Mouse (Mus musculus): ENCODE measurements around the gene Mlf2. TPM values are rescaled to one million over a fixed set of nuclear protein-coding genes. Genes with fewer than 3 reads are reported as not detected.

Gene Mlf2
- polyA plus RNA-seq, 1 experiment from 2014 or later: 435 TPM

DNA sequence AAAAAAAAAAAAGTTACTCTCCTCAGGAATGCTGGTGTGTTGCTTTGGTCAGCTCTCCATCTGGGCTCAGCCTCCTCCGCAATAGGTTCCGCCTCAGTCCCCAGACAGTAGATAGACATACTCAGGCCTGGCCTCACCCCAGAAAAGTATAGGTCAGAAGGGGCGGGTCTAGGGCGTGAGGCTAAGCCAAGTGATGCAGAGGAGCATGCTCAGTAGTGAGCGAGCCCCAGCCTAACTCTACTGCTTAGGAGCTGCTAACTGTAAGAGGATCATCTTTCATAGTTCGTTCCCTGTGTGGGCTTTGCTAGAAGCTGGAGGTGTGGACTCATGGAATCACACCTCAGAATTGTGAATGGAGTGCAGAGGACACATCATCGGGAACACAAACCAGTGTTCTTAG, 7.4 kb downstream of the Mlf2 start:
- H3K27me3 ChIP-seq (ENCODE audit: control insufficient read depth, insufficient read depth, low read length): no peaks in the 10 kb centered on the region
- H3K4me1 ChIP-seq (ENCODE audit: control insufficient read depth, insufficient read depth, low read length): no peaks in the 10 kb centered on the region
- no peak overlapping the region for H3K4me2 ChIP-seq
- peaks cover 29% of the 10 kb centered on the region for H3K36me3 ChIP-seq (ENCODE audit: control insufficient read depth, insufficient read depth, low read length)
- 95% methylated on average over 7 of the region's 7 CpGs for WGBS
- no peak overlapping the region for H3K4me3 ChIP-seq (ENCODE audit: low read depth, low read length)
- no peak overlapping the region for H3K27ac ChIP-seq (ENCODE audit: low read depth, low read length)
- no peak for DNase-seq (ENCODE audit: low spot score, missing footprints)
- no peak overlapping the region for H3K9ac ChIP-seq (ENCODE audit: low read length)
- peak; percentile 22; the same call in 1 of the 2 replicates for ATAC-seq (ENCODE audit: low FRiP score)
- H3K9me3 ChIP-seq (ENCODE audit: control insufficient read depth, low read length): no peaks in the 10 kb centered on the region

DNA sequence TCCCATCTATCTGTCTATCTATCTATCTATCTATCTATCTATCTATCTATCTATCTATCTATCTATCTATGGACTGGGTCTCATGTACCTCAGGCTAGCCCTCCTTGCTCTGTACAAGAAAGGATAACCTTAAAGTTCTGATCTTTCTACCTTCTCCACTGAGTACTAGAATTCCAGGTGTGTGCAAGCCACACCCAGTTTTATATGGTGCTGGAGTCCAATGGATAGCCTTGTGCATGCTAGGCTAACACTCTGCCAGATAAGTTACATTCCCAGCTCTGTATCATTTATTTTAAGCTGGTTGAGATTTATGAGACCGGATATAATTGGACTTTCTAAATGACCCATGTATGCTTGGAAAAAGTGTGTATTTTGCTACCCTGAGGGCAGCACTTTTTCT, 10.5 kb downstream of the Mlf2 start:
- 94% methylated on average over 1 of the region's 1 CpGs for WGBS
- no peak overlapping the region for H3K27ac ChIP-seq (ENCODE audit: low read depth, low read length)
- no peak overlapping the region for H3K9ac ChIP-seq (ENCODE audit: low read length)
- H3K4me1 ChIP-seq (ENCODE audit: control insufficient read depth, insufficient read depth, low read length): no peaks in the 10 kb centered on the region
- no peak for ATAC-seq (ENCODE audit: low FRiP score)
- no peak overlapping the region for H3K4me3 ChIP-seq (ENCODE audit: low read depth, low read length)
- DNase-seq (ENCODE audit: low spot score, missing footprints): no peak
- H3K9me3 ChIP-seq (ENCODE audit: control insufficient read depth, low read length): no peaks in the 10 kb centered on the region
- H3K27me3 ChIP-seq (ENCODE audit: control insufficient read depth, insufficient read depth, low read length): no peaks in the 10 kb centered on the region
- peaks cover 7% of the 10 kb centered on the region for H3K36me3 ChIP-seq (ENCODE audit: control insufficient read depth, insufficient read depth, low read length)
- H3K4me2 ChIP-seq: no peak overlapping the region

DNA sequence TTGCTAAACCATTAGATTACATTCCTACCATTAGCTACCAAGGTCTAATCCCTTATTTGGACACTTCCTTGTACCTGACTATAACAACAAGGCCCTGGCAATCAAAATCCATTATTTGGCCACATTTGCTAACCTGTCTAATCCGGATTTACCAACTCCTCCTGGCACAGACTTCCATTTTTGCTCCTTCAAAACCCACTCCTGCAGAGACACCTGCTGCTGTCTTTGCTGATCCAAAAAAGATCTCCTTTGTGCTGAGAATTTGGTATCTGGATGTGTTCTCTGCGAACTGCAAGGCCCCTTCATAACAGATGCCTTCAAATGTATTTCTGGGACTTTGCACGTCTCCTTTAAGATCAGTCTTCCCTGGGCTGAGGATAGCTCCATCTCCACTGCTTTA, 12.3 kb downstream of the Mlf2 start:
- no peak overlapping the region for H3K27ac ChIP-seq (ENCODE audit: low read depth, low read length)
- DNase-seq (ENCODE audit: low spot score, missing footprints): no peak
- no peaks in the 10 kb centered on the region for H3K36me3 ChIP-seq (ENCODE audit: control insufficient read depth, insufficient read depth, low read length)
- no peaks in the 10 kb centered on the region for H3K9me3 ChIP-seq (ENCODE audit: control insufficient read depth, low read length)
- no peaks in the 10 kb centered on the region for H3K4me1 ChIP-seq (ENCODE audit: control insufficient read depth, insufficient read depth, low read length)
- no peak overlapping the region for H3K9ac ChIP-seq (ENCODE audit: low read length)
- WGBS: 91% methylated on average over 3 of the region's 3 CpGs
- no peak overlapping the region for H3K4me3 ChIP-seq (ENCODE audit: low read depth, low read length)
- no peak overlapping the region for H3K4me2 ChIP-seq
- H3K27me3 ChIP-seq (ENCODE audit: control insufficient read depth, insufficient read depth, low read length): no peaks in the 10 kb centered on the region
- no peak for ATAC-seq (ENCODE audit: low FRiP score)

DNA sequence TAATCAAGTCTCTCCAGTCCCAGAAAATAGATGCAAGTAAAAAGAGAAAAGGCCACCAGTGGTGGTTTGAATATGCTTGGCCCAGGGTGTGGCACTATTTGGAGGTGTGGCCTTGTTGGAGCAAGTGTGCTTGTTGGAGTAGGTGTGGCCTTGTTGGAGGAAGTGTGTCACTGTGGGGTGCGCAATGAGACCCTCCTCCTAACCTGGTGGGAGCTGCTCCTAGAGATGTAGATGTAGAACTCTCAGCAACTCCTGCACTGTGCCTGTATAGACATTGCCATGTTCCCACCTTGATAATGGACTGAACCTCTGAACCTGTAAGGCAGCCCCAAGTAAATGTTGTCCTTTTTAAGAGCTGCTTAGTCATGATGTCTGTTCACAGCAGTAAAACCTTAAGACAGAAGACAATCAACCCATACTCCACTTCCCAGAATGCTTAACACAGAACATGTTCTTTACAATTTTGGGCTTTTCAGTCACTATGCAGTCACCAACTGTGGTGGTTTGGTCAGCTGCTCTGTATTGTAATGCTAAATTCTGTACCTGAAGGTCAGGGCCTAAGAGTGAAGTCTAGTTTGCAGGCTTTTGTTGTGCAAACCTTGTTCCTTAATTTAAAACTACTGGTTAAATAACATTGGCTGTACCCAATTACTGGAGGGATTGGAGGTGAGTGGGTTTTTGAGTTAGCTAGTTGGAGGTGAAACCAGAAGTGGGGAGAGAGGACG, 23.0 kb downstream of the Mlf2 start:
- DNase-seq (ENCODE audit: low spot score, missing footprints) (no peak), ATAC-seq (ENCODE audit: low FRiP score) (no peak)
- no peaks in the 10 kb centered on the region for H3K4me1 ChIP-seq (ENCODE audit: control insufficient read depth, insufficient read depth, low read length)
- H3K9me3 ChIP-seq (ENCODE audit: control insufficient read depth, low read length): no peaks in the 10 kb centered on the region
- H3K4me2 ChIP-seq: no peak overlapping the region
- H3K27me3 ChIP-seq (ENCODE audit: control insufficient read depth, insufficient read depth, low read length): no peaks in the 10 kb centered on the region
- no peak overlapping the region for H3K27ac ChIP-seq (ENCODE audit: low read depth, low read length)
- 88% methylated on average over 2 of the region's 2 CpGs for WGBS
- H3K9ac ChIP-seq (ENCODE audit: low read length): no peak overlapping the region
- H3K4me3 ChIP-seq (ENCODE audit: low read depth, low read length): no peak overlapping the region
- H3K36me3 ChIP-seq (ENCODE audit: control insufficient read depth, insufficient read depth, low read length): peaks cover 7% of the 10 kb centered on the region

DNA sequence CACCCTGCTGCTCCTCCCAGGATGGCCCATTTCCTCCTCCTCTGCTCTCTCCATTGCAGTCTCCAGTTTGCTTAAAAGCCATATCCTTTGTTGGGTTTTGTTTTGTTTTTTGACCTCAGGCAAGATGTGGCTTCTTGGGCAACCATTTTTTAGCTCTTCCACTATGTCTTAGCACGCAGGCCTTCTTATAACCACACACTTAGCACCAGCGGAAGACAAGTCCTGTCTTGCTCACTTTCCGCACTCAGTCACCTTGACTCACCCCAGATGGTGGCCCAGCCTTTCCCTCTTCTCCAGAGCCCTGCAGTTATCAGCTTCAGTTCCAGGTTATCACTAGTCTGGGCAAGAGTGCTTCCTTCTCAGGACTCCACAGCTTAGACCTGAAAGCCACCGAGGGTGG, 24.0 kb downstream of the Mlf2 start:
- Histone ChIP-seq H3K4me2 (no peak overlapping the region), H3K4me3 (ENCODE audit: low read depth, low read length) (no peak overlapping the region), H3K36me3 (ENCODE audit: control insufficient read depth, insufficient read depth, low read length) (peaks cover 9% of the 10 kb centered on the region), H3K4me1 (ENCODE audit: control insufficient read depth, insufficient read depth, low read length) (no peaks in the 10 kb centered on the region), H3K9ac (ENCODE audit: low read length) (no peak overlapping the region), H3K27ac (ENCODE audit: low read depth, low read length) (no peak overlapping the region), H3K9me3 (ENCODE audit: control insufficient read depth, low read length) (no peaks in the 10 kb centered on the region), H3K27me3 (ENCODE audit: control insufficient read depth, insufficient read depth, low read length) (no peaks in the 10 kb centered on the region)
- DNase-seq (ENCODE audit: low spot score, missing footprints) (no peak), ATAC-seq (ENCODE audit: low FRiP score) (no peak)
- WGBS: 98% methylated on average over 4 of the region's 4 CpGs

DNA sequence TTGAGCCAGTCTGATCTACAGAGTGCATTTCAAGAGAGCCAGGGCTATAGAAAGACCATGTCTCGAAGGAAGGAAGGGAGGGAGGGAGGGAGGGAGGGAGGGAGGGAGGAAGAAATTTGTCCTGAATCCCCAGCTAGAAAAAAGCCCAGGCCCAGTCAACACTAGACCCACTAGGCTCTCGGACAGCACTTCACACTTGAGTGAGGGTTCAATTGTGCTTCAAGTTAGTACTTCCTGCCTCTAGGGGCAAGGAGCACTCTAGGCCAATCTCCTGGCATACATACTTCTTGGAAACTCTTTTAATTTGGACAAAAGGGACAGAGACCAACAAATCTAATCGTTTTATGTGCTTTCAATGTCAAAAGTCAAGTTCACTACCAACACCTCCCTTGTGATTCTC, 26.9 kb downstream of the Mlf2 start:
- DNase-seq (ENCODE audit: low spot score, missing footprints) (no peak), ATAC-seq (ENCODE audit: low FRiP score) (no peak)
- Histone ChIP-seq H3K9me3 (ENCODE audit: control insufficient read depth, low read length) (no peaks in the 10 kb centered on the region), H3K9ac (ENCODE audit: low read length) (no peak overlapping the region), H3K27ac (ENCODE audit: low read depth, low read length) (no peak overlapping the region), H3K4me1 (ENCODE audit: control insufficient read depth, insufficient read depth, low read length) (no peaks in the 10 kb centered on the region), H3K4me2 (no peak overlapping the region), H3K36me3 (ENCODE audit: control insufficient read depth, insufficient read depth, low read length) (peaks cover 15% of the 10 kb centered on the region), H3K4me3 (ENCODE audit: low read depth, low read length) (no peak overlapping the region), H3K27me3 (ENCODE audit: control insufficient read depth, insufficient read depth, low read length) (no peaks in the 10 kb centered on the region)
- 78% methylated on average over 3 of the region's 3 CpGs for WGBS

DNA sequence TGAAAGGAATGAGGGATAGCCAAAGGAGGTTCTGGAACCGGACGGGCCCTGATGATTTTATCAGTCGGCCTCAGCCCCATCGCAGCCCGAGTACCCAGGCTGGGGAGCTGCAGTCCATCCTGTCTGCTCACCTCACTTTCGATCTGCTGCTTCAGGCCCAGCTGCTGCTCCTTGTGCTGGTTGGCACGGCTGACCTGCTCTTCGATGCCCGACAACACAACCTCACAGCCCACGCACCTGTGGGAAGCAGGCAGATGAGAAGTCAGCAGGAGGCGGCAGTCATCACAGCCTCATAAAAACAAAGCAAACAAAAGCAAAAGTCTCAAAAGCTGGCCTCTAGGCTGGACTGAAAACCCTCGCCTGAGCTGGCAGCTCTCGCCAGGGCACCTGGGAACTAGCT, 28.8 kb downstream of the Mlf2 start:
- H3K4me1 ChIP-seq (ENCODE audit: control insufficient read depth, insufficient read depth, low read length): peaks cover 8% of the 10 kb centered on the region
- H3K9ac ChIP-seq (ENCODE audit: low read length): no peak overlapping the region
- no peak for DNase-seq (ENCODE audit: low spot score, missing footprints)
- no peak overlapping the region for H3K27ac ChIP-seq (ENCODE audit: low read depth, low read length)
- peaks cover 15% of the 10 kb centered on the region for H3K36me3 ChIP-seq (ENCODE audit: control insufficient read depth, insufficient read depth, low read length)
- H3K27me3 ChIP-seq (ENCODE audit: control insufficient read depth, insufficient read depth, low read length): no peaks in the 10 kb centered on the region
- 93% methylated on average over 13 of the region's 13 CpGs for WGBS
- no peak for ATAC-seq (ENCODE audit: low FRiP score)
- H3K4me3 ChIP-seq (ENCODE audit: low read depth, low read length): no peak overlapping the region
- no peaks in the 10 kb centered on the region for H3K9me3 ChIP-seq (ENCODE audit: control insufficient read depth, low read length)
- H3K4me2 ChIP-seq: no peak overlapping the region

DNA sequence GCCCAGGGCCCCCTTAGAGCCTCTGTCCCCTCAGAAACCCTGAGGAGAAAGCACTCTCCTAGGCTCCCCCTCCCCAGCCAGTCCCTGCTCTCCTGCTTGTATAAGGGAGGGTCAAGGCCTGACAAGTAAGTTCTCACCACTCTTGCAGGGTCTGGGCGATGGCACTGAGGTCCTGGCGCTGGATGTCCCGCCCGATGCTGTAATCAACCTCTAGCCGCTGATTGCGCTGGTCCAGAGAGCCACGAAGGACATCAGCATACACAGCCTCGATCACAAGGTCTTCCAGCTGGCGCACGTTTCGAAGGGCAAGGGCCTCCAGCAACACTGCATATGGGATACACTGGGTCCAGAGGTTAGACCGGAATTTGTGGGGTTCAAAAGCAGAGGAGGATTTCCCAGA, 29.8 kb downstream of the Mlf2 start:
- WGBS: 94% methylated on average over 12 of the region's 12 CpGs
- Histone ChIP-seq H3K27ac (ENCODE audit: low read depth, low read length) (no peak overlapping the region), H3K27me3 (ENCODE audit: control insufficient read depth, insufficient read depth, low read length) (no peaks in the 10 kb centered on the region), H3K4me3 (ENCODE audit: low read depth, low read length) (no peak overlapping the region), H3K4me1 (ENCODE audit: control insufficient read depth, insufficient read depth, low read length) (peaks cover 9% of the 10 kb centered on the region), H3K9me3 (ENCODE audit: control insufficient read depth, low read length) (no peaks in the 10 kb centered on the region), H3K4me2 (no peak overlapping the region), H3K9ac (ENCODE audit: low read length) (no peak overlapping the region), H3K36me3 (ENCODE audit: control insufficient read depth, insufficient read depth, low read length) (peaks cover 15% of the 10 kb centered on the region)
- DNase-seq (ENCODE audit: low spot score, missing footprints) (no peak), ATAC-seq (ENCODE audit: low FRiP score) (no peak)

DNA sequence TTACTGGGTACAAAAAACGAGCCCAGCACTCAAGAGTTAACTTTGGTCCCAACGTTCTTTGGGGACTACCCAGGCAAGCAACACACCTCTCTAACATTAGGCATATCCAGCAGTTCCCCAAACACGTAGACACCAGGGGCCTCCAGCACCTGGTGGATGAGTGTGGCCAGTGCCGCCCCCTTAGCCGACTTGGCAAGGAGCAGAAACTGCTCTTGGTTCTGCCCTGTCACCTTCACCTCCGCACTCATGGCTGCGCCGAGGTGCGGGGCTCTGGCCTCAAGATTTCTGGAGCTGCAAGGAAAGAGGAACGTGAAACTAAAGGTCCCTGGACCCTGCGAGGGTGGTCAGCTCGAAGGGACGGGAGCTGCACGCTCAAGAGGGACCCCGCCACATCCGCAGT, 33.5 kb downstream of the Mlf2 start:
- H3K36me3 ChIP-seq (ENCODE audit: control insufficient read depth, insufficient read depth, low read length): peaks cover 7% of the 10 kb centered on the region; the same call in 1 of the 2 replicates
- peak overlapping the region; percentile 84 for H3K4me3 ChIP-seq (ENCODE audit: low read depth, low read length)
- peak; percentile 22 for ATAC-seq (ENCODE audit: low FRiP score)
- H3K9ac ChIP-seq (ENCODE audit: low read length): peak overlapping the region; percentile 96
- 45% methylated on average over 16 of the region's 16 CpGs for whole genome bisulfite sequencing
- H3K9me3 ChIP-seq (ENCODE audit: control insufficient read depth, low read length): peaks cover 2% of the 10 kb centered on the region; the same call in 1 of the 2 replicates
- H3K27me3 ChIP-seq (ENCODE audit: control insufficient read depth, insufficient read depth, low read length): no peaks in the 10 kb centered on the region
- H3K4me1 ChIP-seq (ENCODE audit: control insufficient read depth, insufficient read depth, low read length): peaks cover 10% of the 10 kb centered on the region
- H3K27ac ChIP-seq (ENCODE audit: low read depth, low read length): no peak overlapping the region
- peak overlapping the region; percentile 91 for H3K4me2 ChIP-seq
- DNase-seq (ENCODE audit: low spot score, missing footprints): no peak

Measured in midbrain, embryonic 11.5 days (tissue).